Mouse (Mus musculus): ENCODE measurements around the gene Hist2h3b. TPM values are rescaled to one million over a fixed set of nuclear protein-coding genes. Genes with fewer than 3 reads are reported as not detected.
"Not testable (repeated sequence)": the region's sequence is repeated elsewhere in the genome, so short reads cannot be mapped to it uniquely, and the experiment has no call there.

Hist2h3b gene
- polyA plus RNA-seq, 1 experiment from 2014 or later: 30.8 TPM

DNA sequence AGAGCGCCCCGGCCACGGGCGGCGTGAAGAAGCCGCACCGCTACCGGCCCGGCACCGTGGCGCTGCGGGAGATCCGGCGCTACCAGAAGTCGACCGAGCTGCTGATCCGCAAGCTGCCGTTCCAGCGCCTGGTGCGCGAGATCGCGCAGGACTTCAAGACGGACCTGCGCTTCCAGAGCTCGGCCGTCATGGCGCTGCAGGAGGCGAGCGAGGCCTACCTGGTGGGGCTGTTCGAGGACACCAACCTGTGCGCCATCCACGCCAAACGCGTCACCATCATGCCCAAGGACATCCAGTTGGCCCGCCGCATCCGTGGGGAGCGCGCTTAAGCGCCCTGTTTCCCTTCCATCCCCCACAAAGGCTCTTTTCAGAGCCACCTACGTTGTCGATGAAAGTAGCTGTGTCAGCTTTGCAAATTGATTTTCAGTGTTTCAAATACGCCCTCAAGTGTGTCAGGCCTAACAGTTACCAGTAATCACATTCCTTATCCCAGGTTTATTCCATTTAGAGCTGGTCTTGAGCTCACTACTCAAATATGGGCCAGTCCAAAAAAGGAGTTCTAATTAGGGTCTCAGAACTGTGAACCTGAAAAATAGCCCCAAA is 423 bp downstream of the Hist2h3b start:
- H3K36me3 ChIP-seq (ENCODE audit: control insufficient read depth, insufficient read depth, low read length); H3K9me3 ChIP-seq (ENCODE audit: control insufficient read depth, low read length); H3K27me3 ChIP-seq (replicated peaks; ENCODE audit: control insufficient read depth, insufficient read depth, low read length): not testable (repeated sequence)
- peak overlapping the region; percentile 68 for H3K9ac ChIP-seq (ENCODE audit: low read depth, low read length)
- peaks cover 16% of the 10 kb centered on the region for H3K4me1 ChIP-seq (ENCODE audit: control insufficient read depth, insufficient read depth, low read length)
- H3K4me2 ChIP-seq (ENCODE audit: low read depth, low read length): peak overlapping the region; percentile 63
- H3K4me3 ChIP-seq (ENCODE audit: low read length): peak overlapping the region; percentile 50
- H3K27ac ChIP-seq (ENCODE audit: low read length): peak overlapping the region; percentile 92
- WGBS: 1% methylated on average over 9 of the region's 44 CpGs
- ATAC-seq: peak; percentile 42

DNA sequence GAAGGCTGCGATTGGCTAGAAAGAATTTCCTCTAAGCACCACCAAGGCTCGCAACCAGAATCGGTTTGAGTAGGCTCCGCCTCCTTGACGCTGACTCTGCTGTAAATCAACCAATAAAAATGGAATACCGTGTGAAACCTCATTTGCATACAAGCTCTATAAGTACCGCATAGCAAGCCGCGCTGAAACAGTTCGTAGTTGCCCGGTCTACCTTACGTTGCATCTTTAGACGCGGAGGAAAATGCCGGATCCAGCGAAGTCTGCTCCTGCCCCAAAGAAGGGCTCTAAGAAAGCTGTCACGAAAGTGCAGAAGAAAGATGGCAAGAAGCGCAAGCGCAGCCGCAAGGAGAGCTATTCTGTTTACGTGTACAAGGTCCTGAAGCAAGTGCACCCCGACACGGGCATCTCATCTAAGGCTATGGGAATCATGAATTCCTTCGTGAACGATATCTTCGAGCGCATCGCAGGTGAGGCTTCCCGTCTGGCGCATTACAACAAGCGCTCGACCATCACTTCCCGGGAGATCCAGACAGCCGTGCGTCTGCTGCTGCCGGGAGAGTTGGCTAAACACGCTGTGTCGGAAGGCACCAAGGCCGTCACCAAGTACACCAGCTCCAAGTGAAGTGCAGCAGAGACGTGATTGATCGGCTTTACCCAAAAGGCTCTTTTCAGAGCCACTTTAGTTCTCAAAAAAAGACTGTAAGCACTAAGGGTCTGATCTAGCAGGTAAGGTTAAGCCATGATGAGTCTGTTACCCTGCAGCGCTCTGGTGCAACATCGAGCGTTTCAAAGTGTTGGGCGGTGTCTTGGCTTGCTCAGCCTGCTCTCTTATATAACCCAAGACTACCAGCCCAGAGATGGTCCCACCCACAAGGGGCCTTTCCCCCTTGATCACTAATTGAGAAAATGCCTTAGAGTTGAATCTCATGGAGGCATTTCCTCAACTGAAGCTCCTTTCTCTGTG is 1.3 kb downstream of the Hist2h3b start, which contains the start of gene Hist2h2bb:
Gene Hist2h2bb (plus strand): TSS at position 242 of the 964 bp plus-strand sequence.
- Histone ChIP-seq H3K4me1 (ENCODE audit: control insufficient read depth, insufficient read depth, low read length) (peaks cover 7% of the 10 kb centered on the region), H3K9ac (ENCODE audit: low read depth, low read length) (peak within 1 kb of the TSS; percentile 73), H3K36me3 (ENCODE audit: control insufficient read depth, insufficient read depth, low read length) (no peaks in the 10 kb centered on the region), H3K27me3 (replicated peaks; ENCODE audit: control insufficient read depth, insufficient read depth, low read length) (no peaks in the 10 kb centered on the region), H3K4me2 (ENCODE audit: low read depth, low read length) (peak within 1 kb of the TSS; percentile 91), H3K27ac (ENCODE audit: low read length) (peak within 1 kb of the TSS; percentile 93), H3K9me3 (ENCODE audit: control insufficient read depth, low read length) (no peaks in the 10 kb centered on the region), H3K4me3 (ENCODE audit: low read length) (peak within 1 kb of the TSS; percentile 58)
- peak; percentile 96 for ATAC-seq
- under 1% methylated on average over 45 of the region's 45 CpGs for WGBS

DNA sequence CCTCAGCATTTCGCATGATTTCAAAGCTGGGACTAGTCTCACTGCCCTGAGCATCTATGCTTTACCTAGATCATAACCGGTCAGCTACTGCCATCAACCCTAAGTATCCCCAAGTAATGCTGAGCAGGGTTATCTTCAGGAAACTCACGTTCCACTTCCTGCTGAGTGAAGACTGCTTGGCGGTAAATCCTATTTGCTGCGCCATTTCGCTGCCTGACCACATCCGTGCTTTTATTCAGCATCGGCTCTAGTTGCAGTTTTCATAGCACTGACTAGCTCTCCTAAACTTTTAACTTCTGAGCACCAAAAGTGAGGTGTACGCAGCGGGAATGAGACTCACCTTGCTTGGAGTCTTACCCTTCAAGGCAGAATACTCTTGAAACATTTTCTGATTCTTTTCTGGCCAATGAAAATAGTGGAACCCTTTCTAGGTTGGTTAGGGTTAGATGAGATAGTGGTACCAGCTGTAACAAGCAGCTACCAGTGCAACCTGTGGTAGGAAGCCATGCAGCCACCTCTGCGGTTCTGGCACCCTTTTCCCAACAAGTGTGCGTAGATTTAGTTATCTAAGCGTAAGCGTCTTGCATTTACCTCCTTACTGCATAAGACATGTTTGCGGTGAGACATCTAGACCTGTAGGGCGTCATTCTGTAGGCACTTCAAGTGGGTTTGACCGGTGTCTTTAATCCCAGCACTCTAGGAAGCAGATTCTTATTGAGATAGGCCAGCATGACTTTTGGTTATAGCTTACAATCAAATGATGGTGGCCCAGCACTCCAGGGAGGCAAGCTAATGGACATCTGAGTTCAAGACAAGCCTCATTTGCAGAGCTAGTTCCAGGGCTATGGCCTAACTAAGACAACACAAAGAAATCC is 5.4 kb downstream of the Hist2h3b start:
- Histone ChIP-seq H3K27me3 (replicated peaks; ENCODE audit: control insufficient read depth, insufficient read depth, low read length) (no peaks in the 10 kb centered on the region), H3K9me3 (ENCODE audit: control insufficient read depth, low read length) (no peaks in the 10 kb centered on the region), H3K27ac (ENCODE audit: low read length) (no peak overlapping the region), H3K4me3 (ENCODE audit: low read length) (no peak overlapping the region), H3K9ac (ENCODE audit: low read depth, low read length) (no peak overlapping the region), H3K36me3 (ENCODE audit: control insufficient read depth, insufficient read depth, low read length) (no peaks in the 10 kb centered on the region), H3K4me2 (ENCODE audit: low read depth, low read length) (no peak overlapping the region), H3K4me1 (ENCODE audit: control insufficient read depth, insufficient read depth, low read length) (peaks cover 3% of the 10 kb centered on the region)
- WGBS: 89% methylated on average over 17 of the region's 17 CpGs
- ATAC-seq: no peak

DNA sequence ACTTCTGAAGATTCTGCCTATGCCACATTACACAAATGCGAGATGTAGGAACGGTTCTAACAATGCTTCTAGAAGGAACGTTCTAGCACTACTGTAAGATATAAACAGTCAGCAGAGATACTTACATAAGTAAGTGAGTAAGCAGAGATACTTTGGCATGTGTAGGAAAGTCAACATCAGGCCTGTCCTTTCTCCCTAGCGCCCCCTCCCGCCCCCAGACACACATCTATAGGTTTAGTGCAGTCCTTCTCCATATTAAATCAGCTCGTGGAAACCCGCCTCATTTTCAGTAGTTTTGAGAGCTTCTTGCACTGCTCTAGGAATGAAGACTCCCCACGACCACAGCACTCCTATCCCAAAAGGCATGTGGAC is 9.0 kb downstream of the Hist2h3b start:
- no peaks in the 10 kb centered on the region; the same call in 1 of the 2 replicates for H3K4me1 ChIP-seq (ENCODE audit: control insufficient read depth, insufficient read depth, low read length)

DNA sequence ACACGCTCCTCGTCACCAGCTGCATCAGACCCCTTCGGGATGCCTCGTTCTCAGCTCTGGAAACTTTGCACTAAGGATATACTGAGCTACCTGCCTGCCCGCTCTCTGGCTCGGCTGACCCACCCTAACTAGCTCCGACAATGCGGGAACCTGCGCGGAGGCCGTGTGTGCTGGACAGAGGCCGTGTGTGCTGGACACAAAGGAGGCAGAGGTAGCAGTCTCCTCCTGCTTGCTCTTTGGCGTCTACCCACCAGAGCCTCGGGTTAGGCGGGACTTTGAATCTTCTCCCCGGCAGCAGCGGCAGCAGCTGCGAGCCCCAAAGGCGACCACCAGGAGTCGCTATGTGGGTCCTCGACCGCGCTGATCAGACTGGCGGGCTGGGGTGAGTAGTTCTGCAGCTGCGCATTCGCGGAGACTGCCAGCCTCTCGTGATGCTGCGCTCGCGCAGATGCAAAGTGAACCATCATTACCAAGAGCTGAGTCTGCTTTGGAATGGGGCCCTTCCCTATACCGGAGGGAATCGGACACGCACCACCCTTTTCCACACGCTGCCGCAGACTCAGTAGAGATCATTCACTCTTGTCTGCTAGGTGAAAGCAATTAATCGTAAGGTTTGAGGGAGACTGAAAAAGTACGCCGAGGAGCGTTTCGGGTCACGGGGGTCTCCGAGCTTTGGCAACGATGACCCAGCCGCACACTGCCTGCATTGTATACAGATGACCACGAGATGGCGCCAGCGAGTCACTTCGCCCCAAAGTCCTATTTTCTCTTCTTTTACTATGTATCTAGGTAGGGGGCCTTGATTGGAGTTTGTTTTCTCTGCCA is 9.6 kb downstream of the Hist2h3b start:
- H3K27me3 ChIP-seq (replicated peaks; ENCODE audit: control insufficient read depth, insufficient read depth, low read length): no peaks in the 10 kb centered on the region
- no peaks in the 10 kb centered on the region for H3K36me3 ChIP-seq (ENCODE audit: control insufficient read depth, insufficient read depth, low read length)
- H3K9me3 ChIP-seq (ENCODE audit: control insufficient read depth, low read length): no peaks in the 10 kb centered on the region
- H3K4me2 ChIP-seq (ENCODE audit: low read depth, low read length): peak overlapping the region; percentile 91
- peak; percentile 95 for ATAC-seq
- no peaks in the 10 kb centered on the region; the same call in 1 of the 2 replicates for H3K4me1 ChIP-seq (ENCODE audit: control insufficient read depth, insufficient read depth, low read length)
- peak overlapping the region; percentile 60 for H3K4me3 ChIP-seq (ENCODE audit: low read length)
- peak overlapping the region; percentile 76 for H3K9ac ChIP-seq (ENCODE audit: low read depth, low read length)
- H3K27ac ChIP-seq (ENCODE audit: low read length): peak overlapping the region; percentile 82
- whole genome bisulfite sequencing: under 1% methylated on average over 49 of the region's 49 CpGs

More for the DNA sequence above, 9.0 kb downstream of the Hist2h3b start:
- H3K4me3 ChIP-seq (ENCODE audit: low read length): peak overlapping the region; percentile 60
- H3K9ac ChIP-seq (ENCODE audit: low read depth, low read length): peak overlapping the region; percentile 76
- peak overlapping the region; percentile 91 for H3K4me2 ChIP-seq (ENCODE audit: low read depth, low read length)
- peak overlapping the region; percentile 38 for H3K27ac ChIP-seq (ENCODE audit: low read length)
- ATAC-seq: peak; percentile 51
- no peaks in the 10 kb centered on the region for H3K27me3 ChIP-seq (replicated peaks; ENCODE audit: control insufficient read depth, insufficient read depth, low read length)
- WGBS: 15% methylated on average over 8 of the region's 8 CpGs
- no peaks in the 10 kb centered on the region for H3K9me3 ChIP-seq (ENCODE audit: control insufficient read depth, low read length)
- H3K36me3 ChIP-seq (ENCODE audit: control insufficient read depth, insufficient read depth, low read length): no peaks in the 10 kb centered on the region

DNA sequence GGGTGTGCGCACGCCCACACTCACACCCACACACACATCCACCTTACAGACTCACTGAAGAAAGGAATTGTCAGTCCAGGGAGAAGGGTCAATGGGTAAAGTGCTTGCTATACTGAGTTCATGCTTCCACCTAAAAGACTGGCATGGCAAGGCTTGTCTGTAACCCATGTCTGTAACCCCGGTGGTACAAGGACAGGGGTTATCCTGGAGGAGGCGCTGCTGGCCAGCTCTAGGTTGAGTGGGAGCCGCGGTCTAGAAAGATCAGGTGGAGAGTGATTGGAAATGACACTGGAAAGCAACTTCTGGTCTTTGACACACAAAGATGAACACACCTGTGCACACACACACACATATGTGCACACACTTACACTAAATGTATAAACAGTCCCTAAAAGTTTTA is 12.2 kb downstream of the Hist2h3b start:
- no peaks in the 10 kb centered on the region for H3K9me3 ChIP-seq (ENCODE audit: control insufficient read depth, low read length)
- H3K4me3 ChIP-seq (ENCODE audit: low read length): no peak overlapping the region
- H3K27ac ChIP-seq (ENCODE audit: low read length): no peak overlapping the region
- H3K4me2 ChIP-seq (ENCODE audit: low read depth, low read length): no peak overlapping the region
- no peak for ATAC-seq
- H3K4me1 ChIP-seq (ENCODE audit: control insufficient read depth, insufficient read depth, low read length): no peaks in the 10 kb centered on the region; the same call in 1 of the 2 replicates
- no peaks in the 10 kb centered on the region for H3K36me3 ChIP-seq (ENCODE audit: control insufficient read depth, insufficient read depth, low read length)
- no peak overlapping the region for H3K9ac ChIP-seq (ENCODE audit: low read depth, low read length)
- 53% methylated on average over 6 of the region's 6 CpGs for WGBS
- H3K27me3 ChIP-seq (replicated peaks; ENCODE audit: control insufficient read depth, insufficient read depth, low read length): 0 out of 2 replicates have a peak, but pooled peaks cover 3% of the 10 kb centered on the region

DNA sequence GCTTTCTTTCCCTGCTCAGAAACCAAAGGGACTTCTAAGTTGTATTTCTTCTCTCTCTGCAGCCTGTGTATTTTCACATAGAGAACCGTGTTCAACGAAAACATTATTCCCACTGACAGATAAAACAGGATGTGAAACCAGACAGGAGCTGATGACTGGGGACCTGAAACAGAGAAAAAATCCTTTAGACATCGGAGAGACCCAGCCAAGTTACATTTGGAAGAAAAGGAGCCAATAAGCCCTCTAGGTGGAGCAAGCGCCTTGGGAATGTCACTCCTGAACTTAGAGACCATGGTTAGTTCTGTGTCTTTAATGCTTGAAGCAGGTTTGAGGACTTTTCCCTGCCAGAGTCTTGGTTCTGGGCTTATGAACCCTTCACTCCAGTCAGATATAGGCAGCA is 16.0 kb downstream of the Hist2h3b start:
- H3K4me1 ChIP-seq (ENCODE audit: control insufficient read depth, insufficient read depth, low read length): no peaks in the 10 kb centered on the region
- H3K4me3 ChIP-seq (ENCODE audit: low read length): no peak overlapping the region
- no peak overlapping the region for H3K9ac ChIP-seq (ENCODE audit: low read depth, low read length)
- ATAC-seq: no peak
- no peak overlapping the region for H3K27ac ChIP-seq (ENCODE audit: low read length)
- no peak overlapping the region for H3K4me2 ChIP-seq (ENCODE audit: low read depth, low read length)
- 0 out of 2 replicates have a peak, but pooled peaks cover 3% of the 10 kb centered on the region for H3K27me3 ChIP-seq (replicated peaks; ENCODE audit: control insufficient read depth, insufficient read depth, low read length)
- H3K9me3 ChIP-seq (ENCODE audit: control insufficient read depth, low read length): no peaks in the 10 kb centered on the region
- 12% methylated on average over 4 of the region's 4 CpGs for WGBS
- H3K36me3 ChIP-seq (ENCODE audit: control insufficient read depth, insufficient read depth, low read length): no peaks in the 10 kb centered on the region

DNA sequence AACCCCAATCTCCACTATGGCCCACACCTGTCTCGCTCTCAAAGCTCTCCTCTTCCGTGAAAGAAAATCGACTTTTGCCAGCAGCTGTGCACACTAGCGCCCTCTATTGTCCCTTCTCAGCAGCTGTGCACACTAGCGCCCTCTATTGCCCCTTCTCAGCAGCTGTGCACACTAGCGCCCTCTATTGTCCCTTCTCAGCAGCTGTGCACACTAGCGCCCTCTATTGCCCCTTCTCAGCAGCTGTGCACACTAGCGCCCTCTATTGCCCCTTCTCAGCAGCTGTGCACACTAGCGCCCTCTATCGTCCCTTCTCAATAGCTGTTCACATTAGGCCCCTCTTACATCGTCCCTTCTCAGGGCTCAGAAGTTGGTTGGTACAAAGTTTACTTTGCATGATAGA is 18.9 kb downstream of the Hist2h3b start:
- WGBS: 85% methylated on average over 11 of the region's 11 CpGs

More for the DNA sequence above, 18.9 kb downstream of the Hist2h3b start:
- not testable (repeated sequence) for H3K9ac ChIP-seq (ENCODE audit: low read depth, low read length); H3K27me3 ChIP-seq (replicated peaks; ENCODE audit: control insufficient read depth, insufficient read depth, low read length); H3K4me2 ChIP-seq (ENCODE audit: low read depth, low read length); ATAC-seq; H3K4me1 ChIP-seq (ENCODE audit: control insufficient read depth, insufficient read depth, low read length); H3K9me3 ChIP-seq (ENCODE audit: control insufficient read depth, low read length); H3K27ac ChIP-seq (ENCODE audit: low read length); H3K4me3 ChIP-seq (ENCODE audit: low read length); H3K36me3 ChIP-seq (ENCODE audit: control insufficient read depth, insufficient read depth, low read length)

All from intestine, embryonic 16.5 days (tissue).